Mouse (Mus musculus) MEL (cell line): ENCODE data around the gene Ptk7. TPM values are rescaled to one million over a fixed set of nuclear protein-coding genes. Genes with fewer than 3 reads are reported as not detected.

Experiments used
- DNase-seq: peaks from one replicate; pipeline ENCODE4 v3.0.0; 2011; ENCODE audit warnings: low read depth, low spot score
- H3K27ac ChIP-seq: 2 replicates; pipeline ENCODE4 v1.5.1; 2012; ENCODE audit warnings: low read depth, mild to moderate bottlenecking, control low read depth, low read length, moderate library complexity; ENCODE audit not compliant: control insufficient read depth
- H3K27me3 ChIP-seq, 2 experiments: fragments of 150-350 bp in 1 of 2; sonication (generic) in 1 of 2; 2 replicates each; pipeline ENCODE4 v1.6.1; 2012; ENCODE audit warnings: low read length in 2 of 2, mild to moderate bottlenecking in 2 of 2, improper control_type of control experiment in 1 of 2, moderate library complexity in 1 of 2; ENCODE audit not compliant: insufficient read depth in 2 of 2, control insufficient read depth in 1 of 2
- H3K36me3 ChIP-seq, 2 experiments: 2 replicates each; pipeline ENCODE4 v1.6.1; 2012 to 2014; ENCODE audit warnings: low read length in 2 of 2, improper control_type of control experiment in 1 of 2, inconsistent platforms in 1 of 2, mild to moderate bottlenecking in 1 of 2; ENCODE audit not compliant: insufficient read depth in 2 of 2, control insufficient read depth in 1 of 2
- H3K4me1 ChIP-seq, 2 experiments: fragments of 150-350 bp in 1 of 2; sonication (generic) in 1 of 2; 2 replicates each; pipeline ENCODE4 v1.6.1; 2012; ENCODE audit warnings: low read length in 2 of 2, improper control_type of control experiment in 1 of 2, mild to moderate bottlenecking in 1 of 2; ENCODE audit not compliant: insufficient read depth in 2 of 2, control insufficient read depth in 1 of 2
- H3K4me3 ChIP-seq, 2 experiments: fragments of 150-350 bp in 1 of 2; sonication (generic) in 1 of 2; 2 replicates each; pipeline ENCODE4 v1.5.1; 2012; ENCODE audit warnings: low read depth in 2 of 2, low read length in 2 of 2, mild to moderate bottlenecking in 2 of 2, moderate library complexity in 2 of 2, control low read depth in 1 of 2, improper control_type of control experiment in 1 of 2; ENCODE audit not compliant: control insufficient read depth in 1 of 2, insufficient read depth in 1 of 2
- H3K79me2 ChIP-seq: 2 replicates; pipeline ENCODE4 v1.6.1; 2012; ENCODE audit warnings: mild to moderate bottlenecking, low read length, moderate library complexity; ENCODE audit not compliant: control insufficient read depth, poor library complexity, insufficient read depth
- H3K9ac ChIP-seq: 2 replicates; pipeline ENCODE4 v1.6.1; 2012; ENCODE audit warnings: low read depth, mild to moderate bottlenecking, control low read depth, low read length, moderate library complexity; ENCODE audit not compliant: control insufficient read depth, poor library complexity, severe bottlenecking
- H3K9me3 ChIP-seq: fragments of 150-350 bp; sonication (generic); replicated peaks from 2 replicates; pipeline ENCODE4 v1.6.1; 2012; ENCODE audit warnings: mild to moderate bottlenecking, low read length, improper control_type of control experiment, moderate library complexity; ENCODE audit not compliant: insufficient read depth
- CHD1 ChIP-seq: IDR thresholded peaks from 2 replicates; pipeline ENCODE4 v1.6.1; 2012; ENCODE audit warnings: low read depth, mild to moderate bottlenecking, inconsistent platforms, low read length, improper control_type of control experiment
- ETS1 ChIP-seq: IDR thresholded peaks from 2 replicates; pipeline ENCODE4 v1.6.1; 2012; ENCODE audit warnings: low read depth, mild to moderate bottlenecking, inconsistent platforms, low read length, improper control_type of control experiment, moderate library complexity
- GABPA ChIP-seq: IDR thresholded peaks from 2 replicates; pipeline ENCODE4 v1.6.1; 2012; ENCODE audit warnings: low read depth, mild to moderate bottlenecking, inconsistent platforms, low read length, improper control_type of control experiment, moderate library complexity
- JUND ChIP-seq: IDR thresholded peaks from 2 replicates; pipeline ENCODE4 v1.6.1; 2011; ENCODE audit warnings: low read depth, mild to moderate bottlenecking, improper control_type of control experiment, low read length
- KAT2A ChIP-seq: conservative IDR thresholded peaks from 2 replicates; pipeline ENCODE4 v1.6.1; 2012; ENCODE audit warnings: low read depth, low read length, improper control_type of control experiment, inconsistent platforms
- MAX ChIP-seq: IDR thresholded peaks from 2 replicates; pipeline ENCODE4 v1.6.1; 2011; ENCODE audit warnings: low read length, improper control_type of control experiment
- MEF2A ChIP-seq: IDR thresholded peaks from 2 replicates; pipeline ENCODE4 v1.6.1; 2014; ENCODE audit warnings: low read depth, mild to moderate bottlenecking, inconsistent platforms, low read length, improper control_type of control experiment; ENCODE audit not compliant: poor library complexity, insufficient replicate concordance, severe bottlenecking; ENCODE audit errors: extremely low read depth
- MXI1 ChIP-seq: IDR thresholded peaks from 2 replicates; pipeline ENCODE4 v1.6.1; 2011; ENCODE audit warnings: mild to moderate bottlenecking, low read depth, low read length, improper control_type of control experiment
- MYC ChIP-seq: IDR thresholded peaks from 2 replicates; pipeline ENCODE4 v1.6.1; 2011; ENCODE audit warnings: low read depth, mild to moderate bottlenecking, low read length, improper control_type of control experiment, moderate library complexity
- SIN3A ChIP-seq: IDR thresholded peaks from 2 replicates; pipeline ENCODE4 v1.6.1; 2012; ENCODE audit warnings: low read length, improper control_type of control experiment, inconsistent platforms
- TAL1 ChIP-seq: IDR thresholded peaks from 2 replicates; pipeline ENCODE4 v1.6.1; 2012; ENCODE audit warnings: mild to moderate bottlenecking, inconsistent platforms, low read length, moderate library complexity, mixed read lengths
- TBP ChIP-seq: IDR thresholded peaks from 2 replicates; pipeline ENCODE4 v1.8.0; 2011; ENCODE audit warnings: low read depth, low read length, improper control_type of control experiment
- TCF12 ChIP-seq: IDR thresholded peaks from 2 replicates; pipeline ENCODE4 v1.6.1; 2014; ENCODE audit warnings: low read depth, mild to moderate bottlenecking, inconsistent platforms, low read length, improper control_type of control experiment, moderate library complexity
- USF1 ChIP-seq: IDR thresholded peaks from 2 replicates; pipeline ENCODE4 v1.6.1; 2014; ENCODE audit warnings: low read depth, mild to moderate bottlenecking, inconsistent platforms, low read length, improper control_type of control experiment, moderate library complexity
- ZMIZ1 ChIP-seq: IDR thresholded peaks from 2 replicates; pipeline ENCODE4 v1.6.1; 2012; ENCODE audit warnings: low read depth, mild to moderate bottlenecking, inconsistent platforms, low read length, improper control_type of control experiment, moderate library complexity
- polyA plus RNA-seq, 2 experiments: library from polyadenylated mRNA; stranded (reverse) in 1 of 2; unstranded in 1 of 2; fragments of >175 nt in 1 of 2; fragments of >200 nt in 1 of 2; gene quantifications; 2 replicates each; pipeline versions ENCODE4 v1.2.1 to v1.2.4; 2012; ENCODE audit warnings: low replicate concordance in 2 of 2, low read depth in 1 of 2; ENCODE audit not compliant: insufficient read length in 2 of 2, insufficient read depth in 1 of 2, missing spikeins in 1 of 2
- total RNA-seq: library from RNA; depleted of rRNA; stranded (reverse); fragments of 300-350 nt; gene quantifications from 2 replicates; pipeline ENCODE4 v1.2.3, GENCODE M21; 2012

The Ptk7 gene
- total and polyA plus RNA-seq, 3 experiments: 0.04 to 0.10 TPM; not detected in 1

DNA sequence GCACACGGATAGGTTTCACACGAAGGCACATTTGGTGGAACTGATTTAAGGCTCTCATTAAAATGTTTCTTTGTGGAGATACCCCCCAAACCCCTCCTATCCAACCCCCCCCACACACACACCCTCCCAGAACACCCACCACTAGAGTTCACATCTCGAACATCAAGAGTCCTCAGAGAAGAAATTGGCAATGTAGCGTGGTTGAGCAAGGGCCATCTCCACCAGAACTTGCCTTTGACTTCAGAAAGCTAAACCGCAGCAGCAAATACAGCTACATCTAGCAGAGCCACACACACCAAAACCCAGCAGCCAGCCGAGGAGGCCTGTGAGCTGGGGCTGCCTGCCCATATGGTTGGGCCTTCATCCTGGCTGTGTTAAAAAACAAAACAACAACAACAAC lies 1.9 kb downstream of the Ptk7 start:
- TF ChIP-seq MXI1 (no peak), MEF2A (no peak), TBP (no peak), USF1 (no peak), TCF12 (no peak), JUND (no peak), SIN3A (no peak), CHD1 (no peak), ETS1 (no peak), MYC (no peak)
- TF ChIP-seq, all 39 proteins: peak for 0
- H3K27ac ChIP-seq: no peak overlapping the region
- H3K9ac ChIP-seq: no peak overlapping the region
- H3K4me3 ChIP-seq: no peak overlapping the region
- H3K4me1 ChIP-seq: no peaks in the 10 kb centered on the region
- no peaks in the 10 kb centered on the region for H3K9me3 ChIP-seq
- peaks cover 0 to 2% of the 10 kb centered on the region in 2 experiments; a peak in 1 of 4 replicates for H3K27me3 ChIP-seq
- no peaks in the 10 kb centered on the region for H3K79me2 ChIP-seq
- no peak for DNase-seq
- no peaks in the 10 kb centered on the region for H3K36me3 ChIP-seq

DNA sequence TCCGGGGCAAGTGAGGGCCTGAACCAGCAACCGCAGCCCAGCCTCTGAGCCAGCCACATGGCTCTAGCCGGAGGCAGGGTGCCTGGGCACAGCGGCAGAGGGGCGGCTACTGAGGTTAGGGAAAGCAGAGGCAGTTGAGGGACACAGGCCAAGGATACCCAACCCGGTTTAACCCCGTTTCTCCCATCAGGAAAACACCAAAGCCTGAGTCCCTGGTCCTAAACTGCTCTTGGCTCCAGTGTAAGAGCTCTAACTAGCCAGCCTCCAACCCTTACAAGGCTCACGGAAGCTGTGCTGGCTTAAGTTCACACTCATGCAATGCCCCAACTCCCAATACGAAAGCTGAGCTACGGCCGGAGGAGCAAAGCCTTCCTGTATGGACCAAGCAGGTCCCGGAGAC lies 4.7 kb downstream of the Ptk7 start:
- no peak for TF ChIP-seq KAT2A
- no peak for TF ChIP-seq TAL1
- no peak for TF ChIP-seq TCF12
- no peak for TF ChIP-seq GABPA
- TF ChIP-seq MAX: no peak
- no peak for TF ChIP-seq ZMIZ1
- peaks cover 8 to 15% of the 10 kb centered on the region in 2 experiments for H3K27me3 ChIP-seq
- H3K9me3 ChIP-seq: no peaks in the 10 kb centered on the region
- no peak overlapping the region for H3K9ac ChIP-seq
- no peaks in the 10 kb centered on the region for H3K79me2 ChIP-seq
- no peak overlapping the region for H3K4me3 ChIP-seq
- 0 out of 4 replicates have a peak, but pooled peaks cover 0 to 3% of the 10 kb centered on the region in 2 experiments for H3K4me1 ChIP-seq
- no peak for DNase-seq
- H3K27ac ChIP-seq: no peak overlapping the region
- no peaks in the 10 kb centered on the region for H3K36me3 ChIP-seq
